Mouse (Mus musculus) frontal cortex, adult (tissue): ENCODE measurements at regions not wholly inside any gene's neighbourhood (a gene's known extent, or its start where the extent isn't known, plus 50 kb on each side); places are given as distances from the start of the nearest gene placed in this dataset.
A peak's percentile ranks its signal among the peaks of the same experiment; 100 is the strongest.

Experiments used
- ATAC-seq: cut with Nextera tagmentation; 2 replicates; pipeline ENCODE4 v1.9.2; 2017; ENCODE audit warnings: mild to moderate bottlenecking, moderate library complexity, mixed read lengths; ENCODE audit not compliant: low TSS enrichment

DNA sequence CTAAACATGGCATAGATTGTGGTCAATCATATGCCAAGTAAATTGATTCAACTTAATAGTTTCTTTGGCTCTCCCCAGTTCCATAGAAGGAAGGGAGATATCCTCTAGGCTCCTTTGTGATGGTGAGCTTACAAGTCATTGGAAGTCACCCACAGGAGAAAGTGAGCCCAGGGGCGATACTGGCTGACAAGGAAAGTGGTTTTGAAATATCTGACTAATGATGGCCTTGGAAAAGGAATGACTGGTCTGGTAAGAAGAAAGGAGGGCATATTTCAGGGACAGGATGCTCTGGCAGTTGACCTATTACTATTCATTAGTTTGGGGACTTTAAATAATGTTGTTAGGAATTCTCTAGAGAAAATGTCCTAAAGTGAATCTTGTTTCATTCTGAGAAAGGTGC, 352.7 kb upstream of the Cdh11 start:
- no peak for ATAC-seq

DNA sequence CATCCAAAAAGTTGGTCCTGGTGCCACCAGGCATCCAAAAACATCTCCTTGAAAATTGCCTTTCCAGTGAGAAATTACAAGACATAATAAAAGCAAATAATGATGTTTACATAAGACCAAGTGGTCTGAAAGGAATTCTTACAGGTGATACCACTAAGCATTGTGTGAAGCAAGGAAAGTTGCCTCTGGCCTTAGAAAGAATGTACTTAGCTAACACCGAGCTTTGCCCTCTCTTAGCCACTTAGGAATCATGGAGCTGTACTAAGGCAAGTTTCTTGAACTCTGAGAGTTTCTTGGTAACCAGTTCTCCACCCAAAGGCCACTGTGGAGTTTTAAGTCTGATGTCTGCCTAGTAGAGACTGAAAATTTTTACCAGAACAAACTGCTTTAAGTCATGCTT, 359.4 kb upstream of the Cdh11 start:
- ATAC-seq, result no peak

DNA sequence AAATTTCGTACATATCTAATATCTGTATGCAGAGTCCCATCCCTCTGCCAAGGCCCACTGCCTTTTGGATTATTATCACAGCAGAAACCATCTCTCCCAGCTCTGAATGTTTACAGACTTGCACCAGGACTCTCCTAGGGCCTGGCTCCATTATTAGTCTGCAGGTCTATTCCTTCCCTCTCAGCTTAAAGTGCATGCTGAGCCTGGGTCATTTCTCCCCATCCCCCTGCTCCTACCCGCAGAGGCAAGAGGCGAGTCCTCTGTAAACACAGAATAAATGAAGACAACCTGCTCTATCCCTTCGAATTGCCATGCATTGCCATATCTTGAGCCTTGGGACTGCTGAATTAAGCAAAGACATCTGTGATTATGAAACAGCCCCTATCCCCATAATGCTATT, 362.6 kb upstream of the Cdh11 start:
- ATAC-seq, result no peak

DNA sequence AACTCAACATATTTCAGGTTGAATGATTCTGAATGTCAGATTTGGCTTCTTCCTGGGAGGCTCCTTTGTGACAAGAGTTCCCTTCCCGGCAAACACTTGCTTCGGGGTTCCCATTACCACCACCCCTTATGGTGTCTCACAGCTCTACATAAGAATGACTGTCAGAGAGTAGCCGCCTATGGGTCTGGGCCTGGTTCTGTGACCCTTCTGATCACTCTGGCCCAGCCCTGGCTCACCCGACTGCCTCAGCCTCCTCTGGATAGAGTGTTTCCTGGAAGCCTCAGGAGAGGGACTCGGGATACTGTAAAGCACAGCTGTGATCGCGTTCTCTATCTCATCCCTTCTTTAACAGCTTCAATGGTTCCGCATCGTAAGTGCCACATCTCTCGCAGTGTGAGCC, 363.0 kb upstream of the Cdh11 start:
- ATAC-seq, result no peak

DNA sequence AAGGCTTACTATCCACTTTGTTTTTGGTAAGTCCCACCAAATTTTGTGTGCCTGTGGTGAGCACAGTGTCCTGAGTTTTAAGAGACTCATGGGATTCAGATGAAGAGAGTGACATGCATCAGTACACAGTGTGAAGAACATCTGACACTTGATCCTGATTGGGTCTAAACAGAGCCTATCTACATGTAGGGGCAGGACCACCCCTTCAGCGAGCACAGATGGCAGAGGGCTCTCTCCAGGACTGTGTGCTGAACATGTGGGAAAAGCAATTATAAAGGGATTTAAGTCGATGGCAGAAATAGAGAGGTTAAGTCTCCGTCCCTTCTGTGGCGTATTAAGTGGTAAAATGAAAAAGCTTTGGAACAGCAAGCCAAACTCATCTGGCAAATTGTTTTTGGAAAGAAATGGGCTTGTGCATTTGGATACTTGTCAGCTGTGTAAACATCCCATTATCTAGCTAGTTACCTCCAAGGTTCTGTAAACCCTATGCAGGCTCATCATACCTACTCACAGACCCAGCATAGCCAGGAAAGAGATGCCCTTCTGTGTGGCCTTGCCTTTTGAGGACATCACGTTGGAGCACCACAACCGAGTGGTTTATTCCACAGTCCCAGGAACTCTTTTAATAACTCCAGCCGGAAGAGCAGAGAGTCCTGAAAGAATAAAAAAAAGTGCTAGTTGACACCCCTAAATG, 381.3 kb upstream of the Cdh11 start:
- ATAC-seq, result no peak

DNA sequence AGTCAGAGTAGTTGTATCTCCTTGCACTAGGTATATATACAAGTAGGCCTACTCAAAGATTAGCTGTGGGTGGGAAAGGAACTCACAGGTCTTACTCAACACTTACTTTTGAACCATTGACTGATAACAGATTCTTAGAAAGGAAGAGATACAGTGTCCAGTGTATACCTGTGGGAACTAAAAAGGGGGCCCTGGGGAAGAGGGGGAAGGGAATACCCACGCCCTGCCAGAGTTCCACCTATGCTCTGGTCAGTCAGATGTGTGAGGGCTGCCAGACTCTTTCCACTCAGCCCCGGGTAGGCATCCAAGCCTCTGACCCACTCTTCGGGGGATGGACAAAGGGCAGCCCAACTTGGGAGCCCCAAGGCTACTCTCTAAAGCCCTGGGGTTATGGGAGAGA, 387.9 kb upstream of the Cdh11 start:
- no peak for ATAC-seq

DNA sequence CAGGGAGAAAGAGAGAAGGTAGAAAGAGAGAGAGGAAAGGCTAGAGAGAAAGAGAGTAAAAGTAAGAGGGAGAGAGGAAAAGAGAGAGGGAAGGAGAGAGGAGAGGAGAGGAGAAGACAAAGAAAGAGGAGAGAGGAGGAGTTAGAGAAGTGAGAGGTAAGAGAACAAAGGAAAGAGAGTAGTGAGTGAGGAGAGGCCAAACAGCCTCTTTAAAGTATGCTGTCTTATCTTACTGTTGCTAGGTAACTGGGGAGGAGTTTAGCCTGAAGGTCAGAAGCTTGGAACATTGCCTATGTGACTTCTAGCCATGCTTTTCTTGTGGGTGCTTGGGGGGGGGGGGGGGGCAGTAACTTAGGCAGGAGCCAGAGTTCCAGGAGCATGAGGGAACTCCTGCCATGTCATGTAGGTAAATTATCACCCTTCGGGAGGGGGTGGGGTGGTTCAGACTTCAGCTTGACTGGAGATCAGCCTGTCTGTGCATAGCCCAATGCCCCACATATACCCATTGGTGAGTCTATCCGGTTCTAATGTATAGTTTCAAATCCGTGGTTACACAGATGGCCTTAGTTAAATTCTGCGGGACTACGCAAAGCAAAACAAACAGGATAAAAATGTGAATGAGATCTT, 388.5 kb upstream of the Cdh11 start:
- ATAC-seq, result no peak

DNA sequence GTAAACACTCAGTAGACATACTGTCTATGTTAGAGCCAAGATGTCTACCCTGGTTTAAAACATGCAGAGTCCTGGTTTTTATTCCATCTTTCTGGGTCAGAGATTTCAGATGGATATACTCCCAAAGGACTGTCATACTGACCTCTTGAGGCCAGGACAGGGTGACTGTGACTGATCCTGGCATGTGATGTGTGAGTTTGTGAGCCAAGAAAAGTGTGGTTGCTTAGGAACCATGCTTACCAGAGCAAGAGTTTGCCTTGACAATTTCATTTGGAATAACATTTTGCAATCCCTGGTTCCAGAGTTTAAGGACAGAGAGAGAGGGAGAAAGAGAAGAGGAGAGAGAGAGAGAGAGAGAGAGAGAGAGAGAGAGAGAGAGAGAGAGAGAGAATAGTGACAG, 395.2 kb upstream of the Cdh11 start:
- no peak for ATAC-seq

DNA sequence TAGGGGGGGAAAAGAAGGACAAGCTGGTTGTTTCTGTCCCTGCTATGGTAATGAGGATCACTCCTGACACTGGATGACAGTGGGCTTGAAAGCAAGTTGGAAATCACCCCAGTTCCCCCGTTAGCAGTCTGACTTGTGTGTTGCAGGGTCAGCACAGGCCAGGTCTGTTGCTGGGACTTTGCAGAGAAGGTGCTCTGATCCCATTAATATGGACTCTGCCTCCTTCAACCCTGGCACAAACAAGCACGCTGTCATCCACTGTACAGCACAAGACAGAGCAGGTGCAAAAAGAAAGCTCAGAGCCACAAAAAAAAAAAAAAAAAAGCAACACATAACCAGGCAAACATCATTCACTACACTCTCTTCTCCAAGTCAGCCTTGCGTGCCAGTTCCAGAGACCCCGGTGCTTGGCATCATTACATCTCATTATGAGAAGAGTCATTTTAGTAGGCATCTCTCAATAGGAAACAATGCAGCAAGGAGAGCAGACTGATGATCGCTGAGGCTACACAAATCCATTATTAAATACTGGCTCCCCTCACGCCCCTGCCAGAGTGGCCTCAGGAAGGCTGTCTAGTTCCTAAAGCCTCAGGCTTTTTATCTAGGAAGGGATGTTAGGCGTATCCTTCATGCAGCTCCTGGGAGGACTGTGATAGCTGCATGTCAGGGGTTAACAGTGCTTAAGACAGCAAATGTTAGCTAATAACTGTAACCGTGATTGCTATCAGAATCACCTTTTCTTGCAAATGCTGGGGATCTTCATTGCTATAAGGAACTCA, 403.5 kb upstream of the Cdh11 start:
- ATAC-seq, result no peak

DNA sequence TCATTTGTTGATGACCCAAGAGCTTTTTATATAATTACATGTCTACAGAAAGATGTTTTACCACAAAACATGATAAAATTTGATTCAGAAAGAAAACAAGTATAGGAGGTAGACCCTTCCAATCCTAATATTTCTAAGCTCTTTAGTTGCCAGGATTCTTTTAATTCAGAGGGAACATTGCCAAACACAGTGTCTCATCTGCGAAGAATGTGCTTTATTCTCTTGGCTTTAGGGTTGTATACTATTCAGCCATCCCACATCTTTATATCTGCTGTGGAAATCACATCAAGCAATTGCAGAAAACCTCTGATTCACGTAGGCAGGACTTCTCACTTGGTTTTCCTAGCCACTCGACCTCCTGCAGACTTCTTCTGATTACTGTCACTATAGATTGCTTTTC, 412.8 kb upstream of the Cdh11 start:
- ATAC-seq, result no peak

DNA sequence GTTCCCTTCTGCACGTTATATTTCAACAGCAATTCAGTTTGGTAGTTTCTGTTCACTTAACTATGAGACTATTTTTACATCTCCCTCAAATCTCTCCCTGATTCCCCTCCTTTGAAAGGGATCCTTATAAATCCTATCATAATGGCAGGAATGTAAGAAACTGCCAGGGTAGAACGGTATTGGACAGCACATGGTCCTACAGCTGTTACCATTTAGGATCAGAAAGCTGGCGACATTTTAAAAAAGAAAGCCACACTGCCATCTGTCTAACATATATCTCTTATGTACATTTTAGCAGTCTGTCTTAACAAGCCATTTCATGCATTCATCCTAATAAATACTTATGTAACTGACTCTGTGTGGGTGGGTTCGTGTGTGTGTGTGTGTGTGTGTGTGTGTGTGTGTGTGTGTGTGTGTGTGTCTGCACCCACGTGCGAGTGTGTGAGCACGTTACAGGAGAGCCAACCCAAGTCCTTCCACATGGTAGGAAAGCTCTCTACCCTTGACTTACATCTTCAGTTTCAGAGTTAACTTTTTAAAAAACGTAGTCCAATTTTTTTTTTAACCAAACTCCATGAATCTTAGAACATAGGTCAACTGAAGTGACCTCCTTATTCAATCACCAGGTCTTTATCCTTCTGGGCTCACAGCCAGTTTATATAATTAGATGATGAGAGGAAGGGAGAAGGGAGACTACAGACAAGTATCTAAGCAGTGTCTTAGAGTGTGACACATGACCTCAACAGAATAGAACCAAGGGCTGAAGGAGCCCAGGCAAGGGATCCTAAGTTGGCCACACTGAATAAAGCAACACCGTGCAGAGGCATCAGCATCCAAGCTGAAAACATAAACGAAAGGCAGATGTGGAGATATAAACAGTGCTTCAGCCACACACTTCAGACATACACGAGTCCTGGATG, 414.5 kb upstream of the Cdh11 start:
- ATAC-seq, result peak; percentile 50

DNA sequence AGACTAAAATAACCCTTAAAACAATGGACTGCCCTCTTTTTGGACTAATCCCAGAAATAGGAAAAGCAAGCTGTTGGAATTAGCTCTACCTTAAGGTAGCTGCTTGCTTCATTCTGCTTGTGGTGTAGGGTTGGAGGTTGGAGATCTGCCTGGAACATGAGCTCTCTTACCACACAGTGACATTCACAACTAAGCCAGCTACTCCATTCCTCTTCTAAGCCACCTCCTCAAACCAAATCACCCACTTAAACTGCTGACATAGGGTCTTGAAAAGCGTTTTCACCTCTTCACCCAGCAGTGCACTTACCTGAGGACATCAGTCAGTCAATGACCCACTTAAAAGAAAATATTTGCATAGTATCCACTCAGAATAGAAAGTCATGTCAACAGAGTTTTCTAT, 418.3 kb upstream of the Cdh11 start:
- peak; percentile 62; the same call in 1 of the 2 replicates for ATAC-seq

DNA sequence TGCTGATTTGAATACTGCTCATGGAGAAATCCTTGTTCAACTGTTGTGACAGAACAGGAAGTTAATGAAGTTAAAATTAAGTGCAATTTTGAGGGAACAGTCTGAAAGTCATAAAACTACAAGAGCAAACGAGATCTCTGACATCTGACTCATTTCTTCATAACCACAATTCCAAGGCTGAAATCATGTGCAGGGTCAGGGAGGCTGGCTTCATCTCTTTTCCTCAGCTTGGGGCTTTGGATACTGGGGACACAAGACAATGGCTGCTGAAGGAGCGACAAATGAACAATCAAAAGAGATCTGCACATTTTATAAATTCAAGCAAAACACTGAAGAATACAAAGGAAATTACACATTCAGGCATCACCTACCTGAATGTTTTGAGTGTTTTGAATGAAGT, 429.2 kb upstream of the Cdh11 start:
- no peak for ATAC-seq

DNA sequence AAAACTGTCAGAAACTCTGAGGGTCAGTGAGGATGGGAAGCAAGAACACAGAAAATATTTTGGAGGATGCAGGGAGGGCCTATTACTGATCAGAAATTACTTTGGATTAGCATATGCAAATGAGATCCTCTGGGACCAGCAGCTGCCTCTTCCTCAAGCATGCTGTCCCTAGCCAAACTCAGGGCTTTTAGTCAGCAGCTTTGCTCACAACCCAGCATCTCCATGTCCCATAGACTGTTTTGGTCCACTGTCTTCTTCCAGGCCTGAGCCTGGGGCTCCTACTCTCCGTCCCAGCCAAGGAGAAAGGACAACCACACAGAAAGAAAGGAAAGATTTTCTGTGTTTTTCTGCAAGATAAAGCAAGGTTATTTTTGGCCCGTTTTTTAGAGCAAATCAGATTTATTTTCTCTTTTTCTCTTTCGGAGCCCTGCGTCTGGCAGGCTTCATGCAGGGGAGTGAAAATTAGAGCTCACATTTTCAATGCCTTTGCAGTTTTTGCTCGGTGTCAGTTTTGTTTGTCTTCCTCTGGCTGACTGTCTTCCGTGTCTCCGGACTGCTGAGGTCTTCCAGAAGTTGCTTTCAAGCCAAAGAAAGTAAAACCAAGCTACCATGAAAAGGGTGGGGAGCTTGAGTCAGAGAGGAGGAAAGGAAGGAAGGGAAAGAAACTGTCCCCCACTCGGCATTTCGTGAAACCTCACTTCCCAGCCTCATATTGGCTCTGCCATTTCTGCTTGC, 445.5 kb upstream of the Cdh11 start:
- ATAC-seq, result peak; percentile 91

DNA sequence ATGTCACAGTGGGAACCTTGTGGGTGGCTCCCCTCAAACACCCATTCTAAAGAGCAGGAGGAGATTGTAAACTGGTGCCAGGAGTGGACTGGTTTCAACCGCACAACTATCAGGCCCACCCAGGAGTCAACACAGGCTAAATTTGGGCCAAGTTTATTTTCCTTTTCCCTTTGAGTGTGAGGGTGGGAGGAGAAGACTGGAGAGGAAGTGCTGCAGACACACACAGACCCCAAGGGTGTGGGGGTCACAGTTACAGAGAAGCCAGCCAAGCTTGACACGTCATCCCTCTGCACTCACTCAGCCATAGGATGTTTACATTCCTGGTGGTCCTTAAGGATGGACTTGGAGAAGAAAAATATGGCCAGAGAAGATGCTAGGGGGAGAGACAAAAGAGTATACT, 448.9 kb upstream of the Cdh11 start:
- ATAC-seq, result no peak

DNA sequence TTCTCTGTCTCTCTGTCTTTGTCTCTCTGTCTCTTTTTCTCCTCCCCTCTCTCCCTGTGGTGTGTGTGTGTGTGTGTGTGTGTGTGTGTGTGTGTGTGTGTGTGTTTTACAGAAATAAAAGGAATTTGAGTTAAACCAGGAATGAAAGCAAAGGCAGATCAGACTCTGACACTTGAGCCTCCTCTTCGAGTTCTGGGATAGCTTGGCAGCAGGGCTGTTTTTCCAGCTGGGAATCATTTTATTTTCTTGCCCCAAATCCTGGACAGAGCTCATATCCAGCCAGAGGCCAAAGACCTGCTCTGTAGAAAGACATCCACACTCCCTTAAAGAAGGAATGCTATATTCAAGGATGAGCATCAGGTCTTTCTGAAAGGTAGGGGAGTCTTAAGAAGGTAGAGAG, 450.2 kb upstream of the Cdh11 start:
- ATAC-seq, result no peak

DNA sequence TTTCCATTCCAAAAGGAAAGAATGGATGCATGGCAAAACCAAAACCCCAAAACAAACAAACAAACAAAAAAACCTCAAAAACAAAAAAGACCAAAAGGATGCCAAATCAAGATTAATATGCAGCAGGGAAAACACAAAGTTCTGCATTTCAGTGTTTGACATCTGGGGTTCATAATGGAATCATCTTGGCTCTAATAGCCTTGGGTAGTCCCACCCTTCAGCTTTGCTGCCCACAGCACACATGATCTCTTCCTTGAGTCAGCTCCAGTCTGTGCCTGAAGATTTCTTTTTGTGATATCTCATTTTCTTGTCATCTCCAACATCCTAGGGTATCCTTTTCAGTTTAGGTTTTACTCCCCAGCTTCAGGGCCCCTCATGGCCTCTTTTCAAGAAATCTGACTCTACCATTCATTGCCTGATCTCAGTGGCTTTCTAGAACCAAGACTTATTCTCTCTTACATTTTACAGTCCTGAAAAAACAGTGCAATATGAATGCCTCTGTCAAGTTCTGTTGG, 453.1 kb upstream of the Cdh11 start:
- no peak for ATAC-seq

DNA sequence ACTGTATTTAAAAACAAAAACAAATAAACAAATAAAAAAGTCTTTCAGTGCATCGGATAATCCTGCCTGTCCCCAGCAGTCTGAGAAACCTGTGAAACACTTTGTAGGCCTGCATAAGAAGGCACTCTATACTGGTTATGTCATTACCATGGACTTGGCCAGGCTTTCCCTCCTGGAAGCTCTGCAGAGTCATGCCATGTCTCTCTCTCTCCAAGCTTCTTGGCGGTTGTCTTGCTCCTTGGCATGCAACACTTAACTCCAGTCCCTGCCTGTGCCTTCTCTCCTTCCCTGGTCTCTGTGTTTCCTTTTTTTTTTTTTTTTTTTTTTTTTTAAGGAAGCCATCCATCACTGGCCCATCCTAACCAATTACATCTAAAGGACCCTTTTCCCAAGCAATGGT, 458.7 kb upstream of the Cdh11 start:
- ATAC-seq, result peak; percentile 62; the same call in 1 of the 2 replicates

DNA sequence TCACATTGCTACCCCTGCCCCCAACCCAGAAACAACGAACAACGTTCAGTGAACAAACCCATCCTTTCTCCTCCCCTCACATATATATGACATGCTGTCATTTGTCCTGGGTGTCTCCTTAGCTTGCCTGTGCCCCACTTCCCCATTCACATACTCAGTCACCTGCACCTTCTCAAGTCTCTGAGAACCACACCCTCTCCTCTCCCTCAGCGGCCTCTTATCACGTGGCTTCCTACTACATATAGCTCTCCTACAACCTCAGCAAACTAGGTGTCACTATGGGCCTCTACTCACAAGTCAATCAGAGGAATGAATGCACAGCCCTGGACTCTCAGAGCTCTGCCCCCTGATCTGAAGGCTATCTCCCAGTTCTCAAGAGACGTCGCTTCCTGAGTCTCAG, 459.2 kb upstream of the Cdh11 start:
- ATAC-seq, result no peak

DNA sequence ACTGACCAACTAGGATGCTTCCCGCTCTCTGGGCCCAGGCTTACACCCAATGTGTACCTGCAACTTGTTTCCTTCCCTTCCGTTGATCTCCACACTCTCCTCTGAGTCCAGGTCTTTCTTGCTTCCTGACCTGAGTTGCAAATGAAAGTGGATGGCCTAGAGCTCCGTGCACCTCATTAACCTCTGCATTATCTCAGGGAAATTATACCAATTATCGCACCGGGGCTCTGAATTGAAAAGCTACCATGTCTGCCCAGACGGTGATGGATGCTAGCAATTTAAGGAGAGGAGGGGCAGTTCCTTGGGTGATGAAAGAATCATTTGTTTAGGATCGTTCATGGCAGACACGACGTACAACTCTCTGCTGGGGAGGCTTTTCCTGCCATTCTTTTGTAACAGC, 460.4 kb upstream of the Cdh11 start:
- no peak for ATAC-seq

DNA sequence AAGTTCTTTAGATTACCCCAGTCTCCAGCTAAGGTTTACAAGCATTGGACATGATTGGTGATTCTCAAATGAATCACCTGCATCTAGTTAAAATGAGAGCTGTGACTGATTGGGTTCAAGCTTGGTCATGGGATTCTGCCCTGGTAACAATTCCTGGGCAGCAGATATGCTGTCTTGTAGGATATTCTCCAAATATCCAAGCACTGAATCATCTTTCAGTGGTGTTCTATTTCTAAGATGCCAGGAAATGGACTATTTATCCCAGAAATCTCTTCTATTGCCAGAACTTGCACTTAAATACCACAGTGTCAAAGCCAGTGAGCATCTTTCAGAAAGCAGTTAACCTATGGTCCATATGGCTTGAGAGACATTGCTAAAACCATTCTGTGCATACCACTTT, 475.8 kb upstream of the Cdh11 start:
- ATAC-seq, result no peak
